Mouse (Mus musculus) liver, adult 2 months (tissue): ENCODE measurements around the gene Spata31d1b. TPM values are rescaled to one million over a fixed set of nuclear protein-coding genes. Genes with fewer than 3 reads are reported as not detected.

ENCODE experiments used
- DNase-seq: peaks from one replicate; pipeline ENCODE4 v3.0.0-alpha.2; 2011; ENCODE audit warnings: low read depth, low spot score; ENCODE audit errors: extremely low read depth
- H3K27ac ChIP-seq: fragments of 200-500 bp; replicated peaks from 2 replicates; pipeline ENCODE4 v1.5.1; 2012; ENCODE audit warnings: low read depth, mild to moderate bottlenecking, control low read depth, inconsistent platforms, low read length; ENCODE audit not compliant: insufficient read depth
- H3K27me3 ChIP-seq: fragments of 200-500 bp; 2 replicates; pipeline ENCODE4 v1.6.1; 2012; ENCODE audit warnings: mild to moderate bottlenecking, moderate library complexity, low read length, inconsistent platforms; ENCODE audit not compliant: control insufficient read depth, insufficient read depth
- H3K36me3 ChIP-seq: fragments of 200-500 bp; 2 replicates; pipeline ENCODE4 v1.6.1; 2012; ENCODE audit warnings: low read length, inconsistent platforms; ENCODE audit not compliant: control insufficient read depth, insufficient read depth
- H3K4me1 ChIP-seq: fragments of 200-500 bp; 2 replicates; pipeline ENCODE4 v1.6.1; 2011; ENCODE audit warnings: low read length; ENCODE audit not compliant: control insufficient read depth, insufficient read depth
- H3K4me3 ChIP-seq: fragments of 200-500 bp; 2 replicates; pipeline ENCODE4 v1.5.1; 2011; ENCODE audit warnings: low read depth, mild to moderate bottlenecking, control low read depth, low read length, moderate library complexity; ENCODE audit not compliant: insufficient read depth
- H3K79me2 ChIP-seq: fragments of 200-500 bp; 2 replicates; pipeline ENCODE4 v1.6.1; 2012; ENCODE audit warnings: inconsistent platforms, mild to moderate bottlenecking, low read length, moderate library complexity; ENCODE audit not compliant: control insufficient read depth, insufficient read depth
- H3K9ac ChIP-seq: fragments of 200-500 bp; 2 replicates; pipeline ENCODE4 v1.6.1; 2012; ENCODE audit warnings: low read depth, mild to moderate bottlenecking, control low read depth, inconsistent platforms, low read length
- CTCF ChIP-seq: fragments of 200-500 bp; IDR thresholded peaks from 2 replicates; pipeline ENCODE4 v1.5.1; 2011; ENCODE audit warnings: low read depth, low read length, control low read depth
- POLR2A ChIP-seq: fragments of 200-500 bp; IDR thresholded peaks from 2 replicates; pipeline ENCODE4 v1.6.1; 2011; ENCODE audit warnings: low read length, control low read depth; ENCODE audit not compliant: insufficient read depth; ENCODE audit errors: extremely low read depth
- whole genome bisulfite sequencing: fragments of 180-500 bp; shearing (Covaris S2); methylation state at CpG from one replicate; pipeline ENCODE4 v1.1.7; 2018; 5-methylcytosine and 5-hydroxymethylcytosine counted together
- polyA plus RNA-seq: library from polyadenylated mRNA; depleted of rRNA; stranded (reverse); fragments of >200 nt; gene quantifications from 2 replicates; pipeline ENCODE4 v1.2.3, GENCODE M21; 2012
- total RNA-seq: library from RNA; depleted of rRNA; stranded (reverse); fragments of >200 nt; gene quantifications from 2 replicates; pipeline ENCODE4 v1.2.3, GENCODE M21; 2014

Gene Spata31d1b
- total and polyA plus RNA-seq, 2 experiments = not detected

DNA sequence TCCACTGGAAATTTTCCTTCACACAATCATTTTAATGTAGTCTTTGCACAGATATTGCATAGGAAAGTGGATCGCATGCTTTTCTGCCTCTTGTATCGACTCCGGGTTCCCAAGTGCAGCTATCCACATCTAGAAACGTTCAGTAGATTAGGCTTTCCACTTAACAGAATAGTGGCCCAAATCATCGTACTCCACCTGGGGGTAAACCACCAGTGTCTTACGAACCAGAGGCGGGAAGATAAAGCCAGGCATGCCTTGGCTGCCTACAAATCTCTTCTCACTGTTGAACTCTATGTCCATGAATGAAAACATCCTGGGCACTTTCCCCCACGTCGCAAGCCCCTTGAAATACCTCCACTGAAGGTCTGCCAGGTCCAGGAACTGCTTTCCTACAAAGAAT is 22.8 kb upstream of the Spata31d1b start:
- Histone ChIP-seq H3K27ac (no peak overlapping the region), H3K79me2 (no peaks in the 10 kb centered on the region), H3K4me1 (no peaks in the 10 kb centered on the region), H3K27me3 (no peaks in the 10 kb centered on the region), H3K36me3 (no peaks in the 10 kb centered on the region), H3K4me3 (no peak overlapping the region), H3K9ac (no peak overlapping the region)
- DNase-seq = no peak
- TF ChIP-seq CTCF = no peak
- no peak for TF ChIP-seq POLR2A
- 90% methylated on average over 9 of the region's 9 CpGs for WGBS

- DNase-seq = no peak
- 97% methylated on average over 3 of the region's 3 CpGs for WGBS
- TF ChIP-seq POLR2A = no peak
- TF ChIP-seq CTCF = no peak
These were observed 22.2 kb upstream of the Spata31d1b start for GRCm38 (mm10) chr13:59689843-59690242.

DNA sequence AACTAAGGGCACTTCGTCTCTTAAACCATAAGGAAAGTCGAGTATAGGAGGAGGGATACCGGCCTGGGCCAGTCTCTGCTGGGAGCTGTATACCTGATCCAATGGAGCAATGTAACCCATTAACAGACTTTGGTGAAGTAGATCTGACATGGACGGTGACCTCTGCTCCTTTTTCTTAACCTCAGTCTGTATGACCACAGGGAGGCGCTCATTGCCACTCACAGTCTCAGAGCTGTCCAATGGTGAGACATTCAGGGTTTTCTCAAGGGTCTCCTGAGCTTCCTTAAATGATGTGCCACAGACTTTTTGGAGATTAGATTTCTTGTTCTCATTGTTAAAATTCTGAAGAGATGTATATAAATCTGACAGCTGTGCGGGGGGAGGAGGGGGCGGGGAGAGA is 21.5 kb upstream of the Spata31d1b start:
- Histone ChIP-seq H3K4me1 (no peaks in the 10 kb centered on the region), H3K27ac (no peak overlapping the region), H3K27me3 (no peaks in the 10 kb centered on the region), H3K4me3 (no peak overlapping the region), H3K79me2 (no peaks in the 10 kb centered on the region), H3K9ac (no peak overlapping the region), H3K36me3 (no peaks in the 10 kb centered on the region)
- DNase-seq = no peak
- 86% methylated on average over 7 of the region's 7 CpGs for WGBS
- no peak for TF ChIP-seq POLR2A

More at GRCm38 (mm10) chr13:59689843-59690242, 22.2 kb upstream of the Spata31d1b start:
- no peaks in the 10 kb centered on the region for H3K79me2 ChIP-seq
- no peaks in the 10 kb centered on the region for H3K4me1 ChIP-seq
- H3K9ac ChIP-seq = no peak overlapping the region
- no peak overlapping the region for H3K4me3 ChIP-seq
- no peak overlapping the region for H3K27ac ChIP-seq
- no peaks in the 10 kb centered on the region for H3K27me3 ChIP-seq
- H3K36me3 ChIP-seq = no peaks in the 10 kb centered on the region

GRCm38 (mm10) chr13:59691478-59691877 is 20.6 kb upstream of the Spata31d1b start:
- no peak for DNase-seq
- TF ChIP-seq POLR2A (no peak), CTCF (no peak)
- Histone ChIP-seq H3K9ac (no peak overlapping the region), H3K27ac (no peak overlapping the region), H3K36me3 (no peaks in the 10 kb centered on the region), H3K4me3 (no peak overlapping the region), H3K79me2 (no peaks in the 10 kb centered on the region), H3K4me1 (no peaks in the 10 kb centered on the region), H3K27me3 (no peaks in the 10 kb centered on the region)
- WGBS = 78% methylated on average over 10 of the region's 10 CpGs

DNA sequence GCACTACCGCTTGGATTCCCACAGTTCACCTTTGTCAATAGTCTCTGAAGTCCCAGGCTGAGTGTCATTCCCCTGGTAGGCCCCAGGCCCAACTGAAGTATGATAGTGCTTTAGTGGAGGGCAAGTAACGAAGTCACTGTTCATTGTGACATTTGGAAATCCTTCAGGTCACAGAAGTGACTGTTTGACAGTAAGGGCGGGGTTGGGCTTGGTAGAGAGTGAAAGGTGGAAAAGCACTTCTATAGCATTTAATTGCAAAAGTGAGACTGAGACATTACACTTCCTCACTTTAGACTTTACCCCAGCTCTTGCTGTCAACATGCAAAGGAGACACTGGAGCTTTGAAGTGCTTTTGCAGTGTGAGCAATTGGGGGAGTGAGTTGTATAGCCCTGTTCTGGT is 18.1 kb upstream of the Spata31d1b start, which contains the start of gene 4921517D22Rik:
TSS of gene 4921517D22Rik (minus strand) at position 101 of the 400 bp plus-strand sequence.
- DNase-seq = no peak
- Histone ChIP-seq H3K4me3 (no peak within 1 kb of the TSS), H3K79me2 (no peaks in the 10 kb centered on the region), H3K27me3 (no peaks in the 10 kb centered on the region), H3K27ac (no peak within 1 kb of the TSS), H3K9ac (no peak within 1 kb of the TSS), H3K36me3 (no peaks in the 10 kb centered on the region), H3K4me1 (no peaks in the 10 kb centered on the region)
- TF ChIP-seq CTCF = no peak
- TF ChIP-seq POLR2A = no peak
- 91% methylated on average over 3 of the region's 3 CpGs for WGBS

GRCm38 (mm10) chr13:59695781-59696180 is 16.3 kb upstream of the Spata31d1b start:
- no peaks in the 10 kb centered on the region for H3K36me3 ChIP-seq
- no peak for TF ChIP-seq POLR2A
- TF ChIP-seq CTCF = no peak
- no peaks in the 10 kb centered on the region for H3K79me2 ChIP-seq
- no peak overlapping the region for H3K27ac ChIP-seq
- H3K4me3 ChIP-seq = no peak overlapping the region
- H3K27me3 ChIP-seq = no peaks in the 10 kb centered on the region
- H3K9ac ChIP-seq = no peak overlapping the region
- 90% methylated on average over 7 of the region's 7 CpGs for WGBS
- DNase-seq = no peak
- no peaks in the 10 kb centered on the region for H3K4me1 ChIP-seq
